Mouse (Mus musculus): Measurements from ENCODE around the gene Gm4869.

Gm4869 gene

GRCm38 (mm10) chr5:140472336-140472735, 26.9 kb downstream of the Gm4869 start:
- DNase-seq: no peak

- no peak for DNase-seq
Measured at GRCm38 (mm10) chr5:140481458-140481857, 36.0 kb downstream of the Gm4869 start.

DNA sequence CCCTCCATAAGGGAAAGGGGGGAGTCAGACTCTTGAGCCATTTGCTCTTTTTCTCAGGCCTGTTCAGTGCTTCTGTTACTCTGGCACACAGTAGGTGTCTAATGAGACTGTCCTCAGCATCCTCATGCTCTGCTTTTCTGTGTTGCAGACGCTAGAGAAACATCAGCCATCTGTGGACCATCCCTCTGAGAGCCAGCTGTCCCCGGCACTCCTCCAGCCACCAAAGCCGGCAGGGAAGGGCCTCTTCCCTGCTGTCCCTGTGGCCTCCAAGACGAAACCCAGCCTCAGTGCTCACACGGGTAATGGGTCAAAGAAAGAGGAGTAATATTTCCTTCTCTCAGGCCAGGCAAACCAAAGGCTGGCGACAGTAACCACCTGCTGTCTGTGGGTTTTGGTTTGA, 45.7 kb downstream of the Gm4869 start:
- no peak for DNase-seq

DNA sequence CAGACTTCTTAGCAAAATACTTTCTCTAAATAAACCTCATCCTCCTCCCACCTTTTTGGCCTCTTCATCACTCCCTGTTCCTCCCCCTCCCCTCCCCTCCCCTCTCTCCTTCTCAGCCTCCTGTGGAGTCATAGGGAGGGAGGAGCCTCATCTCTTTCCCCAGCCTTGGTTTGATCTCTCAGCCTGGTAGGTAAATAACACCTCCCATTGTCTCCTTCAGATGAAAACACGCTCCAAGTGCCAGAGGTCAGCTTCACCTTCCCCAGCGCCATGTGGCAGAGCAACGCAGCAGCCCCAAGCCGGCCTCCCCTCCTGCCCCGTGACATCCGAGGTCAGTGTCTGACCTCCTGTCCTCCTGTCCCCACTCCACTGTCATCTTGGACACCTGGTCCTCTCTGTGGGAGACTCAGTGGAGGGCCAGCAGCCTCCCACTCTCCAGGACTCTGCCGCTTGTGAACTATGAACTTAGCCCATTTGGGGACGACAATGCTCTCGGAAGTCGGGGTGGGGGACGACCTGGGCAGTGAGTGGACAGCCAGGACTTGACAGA, 47.3 kb downstream of the Gm4869 start:
- no peak for DNase-seq

GRCm38 (mm10) chr5:140498176-140498575, 52.7 kb downstream of the Gm4869 start:
- DNase-seq: no peak

- DNase-seq: no peak
Measured at GRCm38 (mm10) chr5:140500736-140501135, 55.3 kb downstream of the Gm4869 start.

- DNase-seq: peak; percentile 60
Measured at GRCm38 (mm10) chr5:140501982-140502836, 56.8 kb downstream of the Gm4869 start.

DNA sequence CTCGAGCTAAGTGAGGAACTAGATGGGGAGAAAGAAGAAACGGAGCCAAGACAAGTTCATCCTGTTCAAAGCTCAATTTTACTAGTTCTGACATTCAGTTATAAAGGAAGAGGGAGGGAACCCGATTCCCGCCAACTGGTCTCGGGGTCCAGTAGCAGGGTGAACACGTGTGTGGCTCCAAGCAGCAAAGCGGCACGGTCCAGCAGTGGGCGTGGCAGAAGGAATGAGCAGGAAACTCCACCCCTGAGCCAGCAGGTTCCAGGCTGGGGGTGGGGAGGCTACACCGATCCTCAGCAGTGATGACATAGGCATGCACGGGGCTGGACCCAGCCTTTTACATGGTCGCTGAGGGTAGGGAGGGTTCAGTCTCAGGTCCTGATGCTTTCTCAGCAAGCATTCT, 57.5 kb downstream of the Gm4869 start:
- DNase-seq: peak; percentile 69

- DNase-seq: peak; percentile 100
Measured at GRCm38 (mm10) chr5:140505208-140505780, 59.8 kb downstream of the Gm4869 start, which contains the start of gene Chst12. TSS of gene Chst12 (plus strand) at chr5:140505550.

- DNase-seq: no peak
Measured at GRCm38 (mm10) chr5:140506096-140506794, 60.8 kb downstream of the Gm4869 start.

- no peak for DNase-seq
Measured at GRCm38 (mm10) chr5:140507466-140508208, 62.2 kb downstream of the Gm4869 start.

DNA sequence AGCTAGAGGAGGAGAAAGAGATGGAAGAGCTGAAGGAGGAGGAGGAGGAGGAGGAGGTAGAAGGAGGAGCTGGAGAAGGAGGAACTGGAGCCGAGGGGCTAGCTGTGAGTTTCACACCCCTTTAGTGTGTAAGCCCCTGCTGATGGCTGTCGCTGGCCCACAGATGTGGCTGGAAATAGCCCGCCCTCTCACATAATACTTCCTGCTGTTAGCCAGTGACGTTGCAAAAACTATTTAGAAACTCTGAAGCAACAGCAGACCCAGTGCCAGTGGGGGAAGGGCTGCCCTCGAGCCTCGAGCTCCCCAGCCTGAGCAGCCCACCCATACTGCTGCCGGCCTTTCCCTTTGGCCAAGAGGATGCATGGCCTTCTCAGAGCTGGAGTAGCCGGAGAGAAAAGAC, 63.2 kb downstream of the Gm4869 start:
- peak; percentile 56 for DNase-seq

DNA sequence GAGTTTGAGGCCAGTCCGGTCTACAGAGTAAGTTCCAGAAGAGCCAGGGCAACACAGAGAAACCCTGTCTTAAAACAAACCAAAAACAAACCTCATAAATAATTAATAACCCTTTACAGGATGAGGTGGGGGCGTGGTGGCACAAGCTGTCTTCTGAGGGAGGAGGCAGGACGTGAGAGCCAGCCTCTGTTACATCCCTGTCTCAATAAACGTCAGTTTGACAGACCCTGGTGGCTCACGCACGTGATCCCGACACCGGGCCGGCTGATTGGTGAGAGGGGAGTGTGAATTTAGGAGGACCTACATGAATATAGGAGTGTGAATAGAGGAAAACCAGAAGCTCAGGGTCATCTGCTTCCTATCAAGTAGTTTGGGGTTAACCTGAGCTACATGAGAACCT, 63.8 kb downstream of the Gm4869 start:
- no peak for DNase-seq

- no peak for DNase-seq
Measured at GRCm38 (mm10) chr5:140510012-140511000, 64.9 kb downstream of the Gm4869 start.

GRCm38 (mm10) chr5:140513921-140514320, 68.5 kb downstream of the Gm4869 start:
- DNase-seq: no peak

DNA sequence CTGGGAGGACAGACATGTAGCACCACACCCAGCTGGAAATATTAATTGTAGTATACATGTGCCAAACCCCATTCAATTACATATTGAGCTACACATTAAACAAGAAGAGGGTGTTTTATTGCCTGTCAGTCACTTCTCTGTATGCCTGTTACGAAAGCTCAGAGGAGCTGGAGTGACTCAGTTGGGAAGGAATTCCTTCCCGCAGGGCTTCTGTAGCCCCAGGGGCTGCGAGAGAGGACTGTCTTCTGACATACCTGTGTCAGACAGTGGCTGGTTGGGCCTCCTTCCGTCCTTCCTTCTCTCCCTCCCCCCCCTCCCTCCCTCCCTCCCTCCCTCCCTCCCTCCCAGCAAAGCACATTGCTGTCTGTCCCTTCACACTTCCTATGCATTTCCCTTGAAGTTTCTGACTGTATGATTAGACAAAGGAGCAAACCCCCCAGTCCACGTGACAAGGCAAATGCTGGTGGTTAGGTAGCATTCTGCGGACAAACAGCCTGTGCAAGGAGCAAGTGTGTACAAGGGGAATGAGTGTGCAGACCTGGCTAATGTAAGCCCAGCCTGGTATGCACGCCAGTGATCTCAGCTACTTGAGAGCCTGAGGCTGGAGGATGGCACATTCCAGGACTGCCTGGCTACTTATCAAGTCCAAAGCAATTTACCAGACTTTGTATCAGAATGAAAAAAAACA, 69.5 kb downstream of the Gm4869 start:
- DNase-seq: no peak

GRCm38 (mm10) chr5:140517159-140517920, 71.9 kb downstream of the Gm4869 start:
- no peak for DNase-seq

DNA sequence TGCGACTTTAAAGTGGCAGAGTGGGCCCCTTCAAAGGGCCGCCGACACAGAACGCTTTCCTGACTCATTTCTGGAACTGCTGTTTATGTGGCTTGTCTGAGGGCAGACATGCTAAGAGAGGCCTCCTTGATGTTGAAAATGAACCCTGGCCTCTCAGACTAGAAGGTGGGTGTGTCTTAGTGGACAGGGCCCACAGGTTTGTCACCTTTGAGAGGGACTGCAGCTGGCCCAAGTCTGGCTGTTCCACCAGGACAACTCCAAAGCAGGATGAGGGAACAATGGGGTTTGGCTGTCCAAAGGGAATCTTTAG, 72.4 kb downstream of the Gm4869 start:
- DNase-seq: no peak

GRCm38 (mm10) chr5:140521196-140521595, 75.8 kb downstream of the Gm4869 start:
- no peak for DNase-seq

DNA sequence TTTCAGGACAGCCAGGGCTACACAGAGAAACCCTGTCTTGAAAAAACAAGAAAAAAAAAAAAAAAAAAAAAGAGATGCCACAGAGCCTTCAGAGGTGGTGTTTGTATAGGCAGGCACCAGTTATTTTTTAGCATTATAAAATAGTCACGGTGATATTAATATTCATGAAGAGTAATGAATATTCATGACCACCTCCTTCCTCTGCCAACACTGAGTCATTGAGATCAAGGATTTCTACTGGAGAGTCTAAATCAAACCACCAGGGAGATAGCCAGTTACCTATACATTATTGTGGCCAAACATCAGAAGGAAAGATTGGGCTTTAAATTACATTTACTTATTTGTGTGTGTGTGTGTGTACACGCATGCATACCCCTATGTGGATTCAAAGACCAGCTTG, 81.3 kb downstream of the Gm4869 start:
- no peak for DNase-seq
